Mouse (Mus musculus) frontal cortex, postnatal 36 days (tissue): ENCODE results near the gene Ehbp1l1.
A peak's percentile ranks its signal among the peaks of the same experiment; 100 is the strongest.

ENCODE experiments used
- DNase-seq, 2 experiments: peaks; one replicate each; pipeline ENCODE4 v3.0.0; 2022; ENCODE audit warnings: low spot score in 2 of 2

The Ehbp1l1 gene

GRCm38 (mm10) chr19:5666386-5666785, 59.7 kb downstream of the Ehbp1l1 start:
- DNase-seq, result no peak

DNA sequence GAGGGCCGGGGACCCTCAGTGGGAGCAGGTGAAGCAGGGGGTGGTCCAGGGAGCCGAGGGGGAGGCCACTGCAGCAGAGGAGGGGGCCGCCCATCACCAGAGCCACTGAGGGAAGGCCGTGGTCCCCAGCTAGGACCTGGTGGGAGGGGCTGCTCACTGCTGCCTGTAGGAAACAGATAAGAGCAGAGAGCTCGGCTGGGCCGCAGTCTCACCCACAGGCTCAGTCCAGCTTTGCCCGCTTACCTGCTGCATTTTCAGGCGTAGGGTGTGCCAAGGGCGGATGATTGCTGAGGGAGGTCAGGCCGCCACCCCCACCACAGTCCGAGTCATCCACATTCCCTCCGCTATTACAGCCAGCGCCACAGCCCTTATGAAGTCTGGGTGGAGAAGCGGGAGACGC, 60.7 kb downstream of the Ehbp1l1 start:
- no peak for DNase-seq

- DNase-seq, result no peak
These were observed 61.4 kb downstream of the Ehbp1l1 start for GRCm38 (mm10) chr19:5664669-5665257.

DNA sequence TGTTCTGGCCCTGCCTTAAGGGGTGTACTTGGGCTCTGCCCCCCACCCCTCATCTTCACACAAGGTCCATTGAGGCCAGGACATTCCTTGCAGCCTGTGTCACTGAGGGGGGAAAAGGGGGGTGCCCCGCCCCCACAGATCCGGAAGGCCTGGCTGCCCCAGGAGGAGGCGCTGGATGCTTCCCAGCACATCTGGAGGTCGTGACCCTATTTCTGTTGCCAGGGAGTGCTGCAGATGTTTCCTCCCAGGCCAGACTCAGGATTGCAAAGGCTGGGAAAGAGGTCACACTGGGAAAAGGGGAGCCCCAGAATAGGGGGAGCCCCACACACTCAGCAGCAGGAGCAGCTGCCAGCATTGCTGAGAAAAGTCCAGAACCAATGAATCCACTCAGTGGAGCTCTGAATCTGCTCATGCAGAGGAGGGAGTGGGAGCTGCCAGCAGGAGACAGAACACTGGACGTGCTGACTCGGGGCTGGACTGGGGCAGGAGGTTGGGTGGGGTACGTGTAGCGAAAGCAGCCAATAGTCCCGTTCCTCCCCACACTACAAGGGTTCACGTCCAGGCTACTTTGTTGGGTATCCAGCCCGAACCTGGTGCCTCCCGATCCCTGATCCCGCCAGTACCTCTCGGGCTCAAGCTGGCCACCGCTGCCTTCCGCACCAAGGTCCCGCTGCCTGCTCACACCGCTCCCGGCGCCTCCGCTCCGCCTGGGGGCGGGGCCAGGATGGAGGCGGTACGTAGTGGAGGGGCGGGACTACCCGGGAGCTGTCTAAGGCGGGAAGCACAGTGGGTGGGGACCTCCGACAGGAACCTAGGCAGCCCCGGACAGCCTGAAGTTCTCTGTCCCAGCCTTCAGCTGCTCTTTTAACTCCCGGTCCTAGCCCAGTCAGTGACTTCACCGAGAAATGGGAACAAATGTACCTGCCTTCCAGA, 62.9 kb downstream of the Ehbp1l1 start, which contains the start of gene Sipa1:
TSS of gene Sipa1 (minus strand) at position 727 of the 933 bp plus-strand sequence.
- peak; percentile 64 to 72 for DNase-seq

- no peak for DNase-seq
These were observed 63.8 kb downstream of the Ehbp1l1 start for GRCm38 (mm10) chr19:5662310-5662709.

DNA sequence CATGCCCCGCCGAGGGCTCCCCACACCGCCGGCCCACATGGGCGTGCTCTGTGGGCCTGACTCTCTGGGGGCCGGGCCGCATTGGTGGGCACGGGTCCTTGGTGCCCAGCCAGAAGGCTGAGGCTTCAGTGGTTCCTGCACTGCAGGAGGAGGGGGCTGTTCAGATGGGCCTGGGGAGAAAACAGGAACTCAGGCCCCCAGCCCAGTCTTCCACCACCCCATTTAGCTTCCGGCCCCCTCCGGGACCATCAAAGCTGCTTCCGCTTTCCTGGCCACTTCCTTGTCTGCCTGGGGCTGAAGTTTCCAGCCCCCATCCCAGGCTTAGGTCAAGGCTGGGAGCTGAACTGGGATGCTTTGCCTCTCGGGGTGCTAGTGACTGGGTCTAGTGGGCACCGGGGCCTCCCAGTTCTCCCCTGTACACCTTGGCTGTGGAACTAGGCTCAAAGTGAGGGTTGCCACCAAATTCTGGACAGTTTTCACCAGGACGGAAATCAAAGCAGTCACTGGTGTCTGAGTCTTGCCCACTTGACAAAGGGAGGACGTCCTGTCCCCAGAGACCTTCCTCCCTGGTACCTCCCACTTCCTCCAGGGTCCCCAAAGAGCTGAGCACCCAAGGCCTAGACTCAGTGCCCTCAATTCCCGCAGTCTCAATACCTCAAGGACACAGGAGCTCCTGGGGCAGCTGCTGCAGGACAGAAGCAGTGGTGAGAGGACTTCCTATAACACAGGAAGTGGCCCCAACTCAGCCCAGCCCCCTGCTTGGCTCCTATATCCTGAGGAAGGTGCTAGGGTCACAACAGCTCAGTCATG, 65.0 kb downstream of the Ehbp1l1 start:
- no peak for DNase-seq
